Mouse (Mus musculus): ENCODE measurements at regions not wholly inside any gene's neighbourhood (a gene's known extent, or its start where the extent isn't known, plus 50 kb on each side); places are given as distances from the start of the nearest gene placed in this dataset.
"Not testable (repeated sequence)": the region's sequence is repeated elsewhere in the genome, so short reads cannot be mapped to it uniquely, and the experiment has no call there.

- H3K4me3 ChIP-seq (ENCODE audit: insufficient read depth, low read length), result no peak overlapping the region
- H3K4me1 ChIP-seq (ENCODE audit: control insufficient read depth, insufficient read depth, low read length), result no peaks in the 10 kb centered on the region; the same call in 1 of the 2 replicates
- H3K27ac ChIP-seq (ENCODE audit: insufficient read depth, low read length), result no peak overlapping the region
- TF ChIP-seq CTCF (IDR thresholded peaks at IDR 0.05; ENCODE audit: extremely low read depth, insufficient read depth, low read length), result no peak
- no peak for TF ChIP-seq POLR2A (IDR thresholded peaks at IDR 0.05; ENCODE audit: extremely low read depth, insufficient read depth, low read length)
These were observed 88.0 kb upstream of the Nabp1 start for GRCm38 (mm10) chr1:51566170-51566649.

- not testable (repeated sequence) for H3K4me3 ChIP-seq (ENCODE audit: insufficient read depth, low read length); H3K27ac ChIP-seq (ENCODE audit: insufficient read depth, low read length); H3K4me1 ChIP-seq (ENCODE audit: control insufficient read depth, insufficient read depth, low read length)
These were observed 78.4 kb upstream of the Nabp1 start for GRCm38 (mm10) chr1:51556616-51557015.

- Histone ChIP-seq H3K4me3 (ENCODE audit: insufficient read depth, low read length) (no peak overlapping the region), H3K27ac (ENCODE audit: insufficient read depth, low read length) (no peak overlapping the region), H3K4me1 (ENCODE audit: control insufficient read depth, insufficient read depth, low read length) (no peaks in the 10 kb centered on the region)
- TF ChIP-seq CTCF (IDR thresholded peaks at IDR 0.05; ENCODE audit: extremely low read depth, insufficient read depth, low read length), result no peak
- TF ChIP-seq POLR2A (IDR thresholded peaks at IDR 0.05; ENCODE audit: extremely low read depth, insufficient read depth, low read length), result no peak
These were observed 75.5 kb upstream of the Nabp1 start for GRCm38 (mm10) chr1:51553738-51554137.

- H3K4me1 ChIP-seq (ENCODE audit: control insufficient read depth, insufficient read depth, low read length), result no peaks in the 10 kb centered on the region
- H3K4me3 ChIP-seq (ENCODE audit: insufficient read depth, low read length), result no peak overlapping the region
- H3K27ac ChIP-seq (ENCODE audit: insufficient read depth, low read length), result no peak overlapping the region
- no peak for TF ChIP-seq CTCF (IDR thresholded peaks at IDR 0.05; ENCODE audit: extremely low read depth, insufficient read depth, low read length)
These were observed 73.4 kb upstream of the Nabp1 start for GRCm38 (mm10) chr1:51551624-51552023.

GRCm38 (mm10) chr1:51542801-51543200, 64.6 kb upstream of the Nabp1 start:
- H3K4me3 ChIP-seq (ENCODE audit: insufficient read depth, low read length), result no peak overlapping the region
- no peak for TF ChIP-seq POLR2A (IDR thresholded peaks at IDR 0.05; ENCODE audit: extremely low read depth, insufficient read depth, low read length)
- no peak for TF ChIP-seq CTCF (IDR thresholded peaks at IDR 0.05; ENCODE audit: extremely low read depth, insufficient read depth, low read length)
- H3K27ac ChIP-seq (ENCODE audit: insufficient read depth, low read length), result no peak overlapping the region
- no peaks in the 10 kb centered on the region for H3K4me1 ChIP-seq (ENCODE audit: control insufficient read depth, insufficient read depth, low read length)

- Histone ChIP-seq H3K4me1 (ENCODE audit: control insufficient read depth, insufficient read depth, low read length) (no peaks in the 10 kb centered on the region), H3K4me3 (ENCODE audit: insufficient read depth, low read length) (no peak overlapping the region), H3K27ac (ENCODE audit: insufficient read depth, low read length) (no peak overlapping the region)
- TF ChIP-seq CTCF (IDR thresholded peaks at IDR 0.05; ENCODE audit: extremely low read depth, insufficient read depth, low read length), result no peak
- no peak for TF ChIP-seq POLR2A (IDR thresholded peaks at IDR 0.05; ENCODE audit: extremely low read depth, insufficient read depth, low read length)
These were observed 61.4 kb upstream of the Nabp1 start for GRCm38 (mm10) chr1:51539634-51540033.

GRCm38 (mm10) chr1:51538836-51539235, 60.6 kb upstream of the Nabp1 start:
- H3K4me3 ChIP-seq (ENCODE audit: insufficient read depth, low read length), result no peak overlapping the region
- TF ChIP-seq CTCF (IDR thresholded peaks at IDR 0.05; ENCODE audit: extremely low read depth, insufficient read depth, low read length), result no peak
- TF ChIP-seq POLR2A (IDR thresholded peaks at IDR 0.05; ENCODE audit: extremely low read depth, insufficient read depth, low read length), result no peak

GRCm38 (mm10) chr1:51537765-51538360, 59.6 kb upstream of the Nabp1 start:
- H3K4me1 ChIP-seq (ENCODE audit: control insufficient read depth, insufficient read depth, low read length), result no peaks in the 10 kb centered on the region
- H3K4me3 ChIP-seq (ENCODE audit: insufficient read depth, low read length), result no peak overlapping the region
- no peak for TF ChIP-seq CTCF (IDR thresholded peaks at IDR 0.05; ENCODE audit: extremely low read depth, insufficient read depth, low read length)
- no peak for TF ChIP-seq POLR2A (IDR thresholded peaks at IDR 0.05; ENCODE audit: extremely low read depth, insufficient read depth, low read length)
- H3K27ac ChIP-seq (ENCODE audit: insufficient read depth, low read length), result no peak overlapping the region

More at GRCm38 (mm10) chr1:51538836-51539235, 60.6 kb upstream of the Nabp1 start:
- Histone ChIP-seq H3K27ac (ENCODE audit: insufficient read depth, low read length) (no peak overlapping the region), H3K4me1 (ENCODE audit: control insufficient read depth, insufficient read depth, low read length) (no peaks in the 10 kb centered on the region)

GRCm38 (mm10) chr1:51536076-51536475, 57.9 kb upstream of the Nabp1 start:
- Histone ChIP-seq H3K27ac (ENCODE audit: insufficient read depth, low read length) (no peak overlapping the region), H3K4me3 (ENCODE audit: insufficient read depth, low read length) (no peak overlapping the region), H3K4me1 (ENCODE audit: control insufficient read depth, insufficient read depth, low read length) (no peaks in the 10 kb centered on the region)
- TF ChIP-seq CTCF (IDR thresholded peaks at IDR 0.05; ENCODE audit: extremely low read depth, insufficient read depth, low read length), result no peak
- no peak for TF ChIP-seq POLR2A (IDR thresholded peaks at IDR 0.05; ENCODE audit: extremely low read depth, insufficient read depth, low read length)

- Histone ChIP-seq H3K4me3 (ENCODE audit: insufficient read depth, low read length) (no peak overlapping the region), H3K4me1 (ENCODE audit: control insufficient read depth, insufficient read depth, low read length) (no peaks in the 10 kb centered on the region), H3K27ac (ENCODE audit: insufficient read depth, low read length) (no peak overlapping the region)
- no peak for TF ChIP-seq POLR2A (IDR thresholded peaks at IDR 0.05; ENCODE audit: extremely low read depth, insufficient read depth, low read length)
- no peak for TF ChIP-seq CTCF (IDR thresholded peaks at IDR 0.05; ENCODE audit: extremely low read depth, insufficient read depth, low read length)
These were observed 57.2 kb upstream of the Nabp1 start for GRCm38 (mm10) chr1:51535414-51535813.

All from cortical plate, adult 2 months (tissue).